Mouse (Mus musculus): ENCODE results near the gene Srarp.

GRCm38 (mm10) chr4:141394751-141395150 lies 41.2 kb downstream of the Srarp start:
- no peak for TF ChIP-seq GATA1 (IDR thresholded peaks at IDR 0.05; ENCODE audit: low read length)
- no peak for TF ChIP-seq TAL1 (IDR thresholded peaks at IDR 0.05; ENCODE audit: low read length)
